Mouse (Mus musculus): ENCODE measurements around the gene Slc35e2.

GRCm38 (mm10) chr4:155580420-155580819 lies 20.8 kb upstream of the Slc35e2 start:
- peak; percentile 87 for TF ChIP-seq CTCF (IDR thresholded peaks at IDR 0.05)
- TF ChIP-seq EP300 (IDR thresholded peaks at IDR 0.05) = no peak
